Mouse (Mus musculus): ENCODE data around the gene Dnajc11.

The Dnajc11 gene

DNA sequence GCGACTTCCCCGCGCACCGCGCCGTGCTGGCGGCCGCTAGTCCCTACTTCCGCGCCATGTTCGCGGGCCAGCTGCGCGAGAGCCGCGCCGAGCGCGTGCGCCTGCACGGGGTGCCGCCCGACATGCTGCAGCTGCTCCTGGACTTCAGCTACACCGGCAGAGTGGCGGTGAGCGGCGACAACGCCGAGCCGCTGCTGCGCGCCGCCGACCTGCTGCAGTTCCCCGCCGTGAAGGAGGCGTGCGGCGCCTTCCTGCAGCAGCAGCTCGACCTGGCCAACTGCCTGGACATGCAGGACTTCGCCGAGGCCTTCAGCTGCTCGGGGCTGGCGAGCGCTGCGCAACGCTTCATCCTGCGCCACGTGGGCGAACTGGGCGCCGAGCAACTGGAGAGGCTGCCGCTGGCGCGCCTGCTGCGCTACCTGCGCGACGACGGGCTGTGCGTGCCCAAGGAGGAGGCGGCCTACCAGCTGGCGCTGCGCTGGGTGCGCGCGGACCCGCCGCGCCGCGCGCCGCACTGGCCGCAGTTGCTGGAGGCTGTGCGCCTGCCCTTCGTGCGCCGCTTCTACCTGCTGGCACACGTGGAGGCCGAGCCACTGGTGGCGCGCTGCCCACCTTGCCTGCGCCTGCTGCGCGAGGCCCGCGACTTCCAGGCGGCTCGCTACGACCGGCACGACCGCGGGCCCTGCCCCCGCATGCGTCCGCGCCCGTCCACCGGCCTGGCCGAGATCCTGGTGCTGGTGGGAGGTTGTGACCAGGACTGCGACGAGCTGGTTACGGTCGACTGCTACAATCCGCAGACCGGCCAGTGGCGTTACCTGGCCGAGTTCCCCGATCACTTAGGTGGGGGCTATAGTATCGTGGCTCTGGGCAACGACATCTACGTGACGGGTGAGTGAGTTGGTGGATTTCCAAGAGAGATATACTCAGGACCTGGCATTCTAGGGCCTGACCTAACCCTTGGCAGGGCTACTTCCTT lies 75.9 kb downstream of the Dnajc11 start:
- DNase-seq, result peak; percentile 62 to 66

DNA sequence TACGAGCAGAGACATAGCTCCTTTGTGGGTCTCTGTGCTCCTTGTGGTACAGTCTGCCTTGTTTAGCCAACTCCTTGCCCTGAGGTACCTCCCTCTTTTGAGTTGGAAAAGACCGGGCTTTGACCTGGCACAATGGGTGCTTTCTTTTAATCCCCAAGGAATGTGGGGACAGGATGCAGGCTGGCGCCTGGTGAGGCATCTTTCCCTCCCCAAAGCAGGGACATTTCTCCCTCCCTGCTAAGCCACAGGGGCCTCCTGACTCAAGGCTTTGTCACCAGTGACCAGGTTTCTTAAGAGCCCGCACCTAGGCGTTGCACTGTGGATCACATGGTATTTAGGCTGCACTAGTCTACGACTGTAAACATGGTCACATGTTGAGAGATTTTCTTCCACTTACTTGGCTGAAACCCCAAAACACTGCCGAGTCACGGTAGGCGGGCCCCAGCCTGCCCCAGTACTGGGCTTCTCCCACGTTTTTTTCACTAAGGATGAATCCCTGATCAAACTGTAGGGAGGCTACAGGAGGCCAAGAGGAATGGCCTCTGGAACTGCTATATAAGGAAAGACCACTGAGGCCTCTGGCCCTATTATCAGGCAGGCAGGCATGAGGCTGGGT lies 76.7 kb downstream of the Dnajc11 start:
- peak; percentile 74 to 81 for DNase-seq

DNA sequence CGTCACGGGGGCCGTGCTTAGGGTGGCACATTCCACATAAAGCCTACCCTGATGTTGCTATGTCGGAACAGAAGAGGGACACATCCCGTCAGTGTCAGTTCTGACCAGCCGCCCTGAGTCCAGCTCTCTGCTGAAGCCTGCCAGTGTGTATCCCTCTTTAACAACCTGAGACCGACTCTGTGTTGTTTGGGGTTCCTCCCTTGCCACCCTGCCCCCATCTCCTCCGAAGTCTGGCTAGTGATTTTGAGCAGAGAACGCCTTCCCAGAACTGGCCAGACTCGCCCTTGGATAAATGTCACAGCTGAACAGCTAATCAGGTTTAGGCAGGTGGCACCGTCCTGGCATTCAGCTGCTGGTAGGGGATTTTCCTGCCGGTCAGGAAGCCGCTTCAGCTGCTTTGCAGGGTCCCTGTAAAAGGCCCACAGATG lies 77.2 kb downstream of the Dnajc11 start:
- peak; percentile 31 to 48 for DNase-seq

DNA sequence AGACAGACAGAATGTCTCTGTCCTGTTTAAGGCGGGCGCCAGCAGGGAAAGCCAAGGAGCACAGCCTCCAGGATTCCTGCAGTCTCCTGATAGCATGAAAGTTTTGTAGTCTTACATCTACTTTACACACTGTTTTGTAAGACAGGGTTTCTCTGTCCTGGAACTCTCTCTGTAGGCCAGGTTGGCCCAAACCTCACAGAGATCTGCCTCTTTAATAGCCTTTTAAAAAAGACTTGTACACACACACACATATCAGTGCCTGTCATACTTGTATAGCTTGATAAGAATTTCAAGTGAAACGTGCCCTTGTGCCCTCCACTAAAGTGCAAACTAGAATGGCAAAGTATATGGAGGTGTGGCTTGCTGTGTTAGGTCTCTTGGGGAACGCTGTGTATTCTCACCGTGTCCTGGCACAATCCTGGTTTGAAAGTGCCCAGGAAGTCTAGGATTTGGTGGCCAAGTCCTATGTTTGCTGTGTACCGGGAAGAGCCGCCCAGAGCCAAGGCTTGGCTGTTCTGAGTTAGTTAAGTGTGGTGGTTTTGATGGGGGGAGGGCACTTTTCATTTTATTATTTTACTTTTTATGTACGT lies 77.8 kb downstream of the Dnajc11 start:
- peak; percentile 52 to 73 for DNase-seq

DNA sequence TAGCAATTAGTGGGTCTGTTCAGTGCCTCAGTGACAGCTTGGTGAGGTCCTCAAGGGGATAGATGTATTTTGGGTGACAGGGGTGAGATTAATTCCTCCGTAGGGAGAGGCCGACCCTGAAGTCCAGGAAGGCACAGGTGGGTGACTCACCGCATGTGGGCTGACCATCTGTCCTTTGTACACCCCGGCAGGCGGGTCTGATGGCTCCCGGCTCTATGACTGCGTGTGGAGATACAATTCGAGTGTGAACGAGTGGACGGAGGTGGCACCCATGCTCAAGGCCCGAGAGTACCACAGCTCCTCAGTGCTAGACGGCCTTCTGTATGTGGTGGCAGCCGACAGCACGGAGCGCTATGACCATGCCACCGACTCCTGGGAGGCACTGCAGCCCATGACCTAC lies 78.6 kb downstream of the Dnajc11 start:
- DNase-seq, result no peak

DNA sequence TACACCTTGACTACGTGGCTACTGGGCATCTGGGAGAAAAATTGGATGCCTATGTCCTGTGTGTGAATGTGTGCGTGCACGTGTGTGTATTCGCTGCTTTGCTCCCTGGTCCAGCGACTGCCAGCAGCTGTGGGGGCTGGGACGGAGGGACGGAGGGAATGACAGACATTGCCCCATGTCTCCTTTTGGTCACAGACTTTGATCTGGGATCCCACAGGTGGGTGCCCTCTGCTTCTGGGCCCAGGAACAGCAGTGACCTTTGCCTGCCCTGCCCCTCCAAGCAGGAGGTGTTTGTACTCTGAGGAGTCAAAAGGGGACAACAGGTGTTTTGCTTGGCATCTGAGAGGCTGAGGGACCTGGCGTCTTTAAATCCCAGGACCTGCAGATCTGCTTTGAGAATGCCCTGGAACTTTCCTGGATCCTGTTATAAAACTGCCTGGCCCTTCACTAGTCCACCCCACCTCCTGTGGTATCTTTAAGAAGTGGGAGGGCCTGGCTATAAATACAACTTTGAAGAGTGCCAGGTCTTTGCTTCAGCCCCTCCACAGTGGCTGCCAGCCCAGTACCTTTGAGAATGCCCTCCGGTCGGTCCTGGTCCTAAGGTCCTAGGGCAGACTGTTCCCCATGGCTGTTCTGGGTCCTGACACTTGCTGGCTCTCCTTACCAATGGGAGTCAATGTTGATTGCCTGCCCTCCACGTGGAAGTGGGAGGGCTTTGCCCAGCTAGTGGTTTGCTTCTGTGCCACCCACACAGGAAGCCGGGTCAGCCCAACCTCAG lies 79.7 kb downstream of the Dnajc11 start:
- DNase-seq, result peak in 1 of 2 experiments; percentile 44

DNA sequence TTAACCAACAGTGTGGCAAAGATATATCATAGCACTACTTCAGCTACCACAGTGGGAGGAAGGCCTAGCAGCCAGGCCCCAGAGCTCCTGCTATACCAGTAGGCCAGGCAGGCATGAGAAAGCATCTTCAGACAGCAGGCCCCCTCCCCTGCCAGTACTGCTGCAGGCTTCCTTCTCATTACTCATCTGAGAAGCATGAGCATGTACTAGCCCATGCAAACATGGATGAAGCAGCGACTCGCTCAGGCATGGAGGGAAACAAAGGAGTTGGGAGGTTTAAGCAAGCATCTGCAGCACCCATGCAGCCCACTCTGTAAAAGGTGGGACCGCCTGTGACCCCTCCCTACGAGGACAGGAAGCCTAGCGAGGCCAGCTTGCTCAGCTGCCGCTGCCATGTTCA lies 85.6 kb downstream of the Dnajc11 start:
- no peak for DNase-seq

DNA sequence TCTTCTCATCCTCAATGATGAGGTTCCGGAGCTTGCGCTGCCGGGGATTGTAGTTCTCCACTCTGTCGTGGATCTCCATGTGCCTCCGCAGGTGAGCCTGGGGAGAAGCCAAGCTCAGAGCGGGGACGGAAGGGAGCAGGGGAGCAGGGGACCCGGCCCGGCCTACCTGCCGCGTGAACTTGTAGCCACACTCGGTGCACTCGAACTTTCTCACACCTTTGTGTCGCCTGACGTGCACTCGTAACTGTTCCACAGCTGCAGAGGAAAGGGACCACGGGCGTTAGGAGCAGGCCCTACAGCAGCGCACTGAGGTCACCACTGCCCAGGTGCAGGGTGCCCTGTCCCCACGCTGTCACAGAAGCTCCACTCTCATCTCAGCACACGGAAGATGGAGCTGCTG lies 86.5 kb downstream of the Dnajc11 start:
- no peak for DNase-seq

DNA sequence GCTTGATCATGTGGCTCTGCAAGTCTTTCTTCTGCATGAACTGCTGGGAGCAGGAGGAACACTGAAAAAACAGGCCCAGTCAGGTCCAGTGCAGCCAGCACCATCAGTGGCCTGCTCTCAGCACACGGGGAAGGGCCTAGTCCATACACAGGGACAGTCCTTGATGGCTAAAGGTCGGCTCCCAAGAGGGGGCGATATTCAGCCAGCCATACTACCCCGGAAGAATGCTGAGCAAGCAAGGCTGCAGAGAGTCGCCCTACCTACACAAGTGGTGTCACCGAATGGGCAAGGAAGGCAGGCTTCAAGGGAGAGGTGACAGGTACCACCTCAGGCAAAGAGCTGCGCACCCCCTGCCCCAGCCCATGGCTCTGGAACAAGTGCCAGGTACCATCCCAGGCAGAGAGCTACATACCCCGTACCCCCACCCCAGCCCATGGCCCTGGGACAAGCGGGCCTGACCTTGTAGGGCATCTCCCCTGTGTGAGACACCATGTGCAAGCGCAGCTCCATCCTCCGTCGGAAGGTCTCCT lies 88.1 kb downstream of the Dnajc11 start:
- no peak for DNase-seq

DNA sequence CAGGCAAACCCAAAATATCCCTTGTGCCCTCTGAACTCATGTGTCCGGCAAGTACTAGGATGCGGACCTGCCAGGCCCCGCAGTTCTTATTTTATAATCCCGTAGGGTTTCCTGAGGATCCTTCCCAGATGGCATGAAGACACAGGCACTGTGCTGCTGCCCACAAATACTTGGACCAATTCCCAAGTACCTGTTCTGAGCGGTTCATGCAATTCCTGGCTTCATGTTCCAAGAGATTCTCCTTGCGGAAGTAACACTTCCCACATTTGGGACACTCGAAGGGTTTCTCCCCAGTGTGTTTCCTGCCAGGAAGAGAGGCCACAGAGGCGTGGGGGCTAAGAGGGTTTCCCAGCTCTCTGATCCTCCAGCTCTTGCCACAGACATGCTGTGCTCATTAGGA lies 89.0 kb downstream of the Dnajc11 start:
- DNase-seq, result no peak

DNA sequence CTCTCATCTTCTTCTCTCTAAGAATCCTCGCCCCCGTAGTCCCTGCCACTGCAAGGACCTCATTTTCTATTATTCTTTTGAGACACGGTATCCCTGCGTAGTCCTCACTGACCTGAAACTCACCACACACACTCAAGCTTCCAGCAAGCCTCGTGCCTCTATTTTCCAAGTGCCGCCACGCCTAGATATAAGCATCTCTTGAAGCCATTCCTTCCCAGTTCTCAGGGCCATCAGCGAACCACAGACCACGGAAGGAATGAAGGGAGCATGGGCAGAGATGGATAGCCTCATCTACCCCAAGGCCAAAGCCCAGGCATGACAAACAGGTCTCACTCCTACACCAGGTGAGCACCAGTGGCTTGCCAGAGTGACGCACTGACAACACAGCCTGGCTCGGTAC lies 91.0 kb downstream of the Dnajc11 start:
- peak; percentile 42 to 48 for DNase-seq

DNA sequence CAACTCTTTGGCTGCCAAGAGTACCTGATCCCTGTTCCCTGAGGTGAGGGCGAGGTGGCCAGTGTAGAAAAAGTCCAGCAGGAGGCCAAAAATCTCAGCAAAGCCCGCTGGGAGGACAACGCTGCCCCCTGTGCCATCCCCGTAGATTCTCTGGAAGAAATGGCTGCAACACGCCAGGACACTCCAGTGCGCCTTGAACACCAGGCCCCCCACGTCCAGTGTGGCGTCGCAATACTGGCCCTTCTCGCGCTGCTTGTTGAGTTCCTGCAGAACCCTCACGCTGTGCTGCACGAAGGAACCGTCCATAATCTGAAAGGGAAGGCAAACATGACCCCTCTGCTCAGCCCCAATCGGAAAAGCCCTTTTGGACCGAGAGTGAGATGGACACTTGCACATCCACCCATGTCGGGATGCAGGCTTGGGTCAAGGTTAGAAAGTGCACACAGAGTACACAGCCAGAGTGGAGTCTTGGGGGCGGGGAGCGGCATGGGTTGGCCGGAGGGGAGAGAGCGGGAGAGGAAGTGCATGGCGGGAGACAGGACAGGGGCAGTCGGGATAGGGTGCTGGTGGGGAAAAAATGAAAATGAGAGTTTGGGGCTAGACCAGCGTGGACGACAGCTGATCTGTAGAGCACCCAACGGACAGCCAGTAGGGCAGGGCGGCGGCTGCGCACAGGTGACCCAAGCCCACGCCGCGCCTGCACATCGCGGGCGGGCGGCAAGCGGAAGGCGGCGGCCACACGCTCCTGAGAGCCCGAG lies 93.4 kb downstream of the Dnajc11 start:
- peak; percentile 35 to 51 for DNase-seq

DNA sequence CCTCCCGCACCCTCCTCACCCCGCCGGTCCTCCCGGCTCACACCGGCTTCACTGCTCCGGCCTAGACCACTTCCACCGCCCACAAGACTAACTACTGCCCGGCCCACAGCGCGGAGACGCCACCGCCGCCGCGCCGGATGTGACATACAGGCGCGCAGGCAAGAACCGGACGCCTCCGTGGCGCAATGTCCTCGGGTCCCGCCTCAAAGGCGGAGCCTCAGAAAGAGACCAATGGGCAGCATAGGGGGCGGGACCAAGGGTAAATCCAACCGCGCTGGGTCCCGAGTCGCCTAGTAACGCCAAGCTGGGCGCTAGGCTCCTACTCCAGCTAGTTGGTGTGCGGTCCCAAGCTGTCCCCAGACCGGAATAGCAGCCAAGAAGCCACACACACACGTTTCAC lies 94.0 kb downstream of the Dnajc11 start, which contains the start of gene Zbtb48:
Gene Zbtb48 (minus strand): TSS at position 148 of the 400 bp plus-strand sequence.
- DNase-seq, result peak; percentile 98 to 99

DNA sequence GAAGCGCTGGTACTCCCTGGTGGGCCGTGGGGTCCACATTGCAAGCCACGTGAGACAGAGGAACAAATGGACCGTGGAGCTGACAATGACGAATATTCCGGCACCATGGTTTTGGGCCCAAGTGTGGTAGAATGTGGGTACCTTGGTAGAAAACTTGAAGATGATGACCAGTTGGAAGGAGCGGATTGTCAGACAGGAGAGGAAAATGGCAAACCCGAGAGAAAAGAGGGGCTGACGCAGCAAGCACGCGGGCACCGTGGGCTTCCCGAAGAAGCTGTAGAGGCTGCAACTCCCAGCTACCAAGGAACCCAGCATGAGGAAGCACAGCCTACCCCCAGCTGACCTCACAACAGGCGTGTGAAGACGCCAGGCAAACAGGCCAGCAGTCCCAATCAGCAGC lies 95.0 kb downstream of the Dnajc11 start:
- DNase-seq, result no peak

DNA sequence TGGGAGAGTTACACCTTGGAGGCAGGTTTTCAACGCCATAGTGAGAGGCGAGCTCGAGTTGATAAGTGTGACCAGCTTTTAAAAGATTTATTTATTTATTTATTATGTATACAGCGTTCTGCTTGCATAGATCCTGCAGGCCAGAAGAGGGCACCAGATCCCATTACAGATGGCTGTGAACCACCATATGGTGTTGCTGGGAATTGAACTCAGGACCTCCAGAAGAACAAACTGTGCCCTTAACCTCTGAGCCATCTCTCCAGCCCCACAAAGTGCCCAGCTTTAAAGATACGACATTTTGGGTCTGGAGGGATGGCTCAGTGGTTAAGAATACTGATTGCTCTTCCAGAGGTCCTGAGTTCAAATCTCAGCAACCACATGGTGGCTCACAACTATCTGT lies 95.6 kb downstream of the Dnajc11 start:
- no peak for DNase-seq

DNA sequence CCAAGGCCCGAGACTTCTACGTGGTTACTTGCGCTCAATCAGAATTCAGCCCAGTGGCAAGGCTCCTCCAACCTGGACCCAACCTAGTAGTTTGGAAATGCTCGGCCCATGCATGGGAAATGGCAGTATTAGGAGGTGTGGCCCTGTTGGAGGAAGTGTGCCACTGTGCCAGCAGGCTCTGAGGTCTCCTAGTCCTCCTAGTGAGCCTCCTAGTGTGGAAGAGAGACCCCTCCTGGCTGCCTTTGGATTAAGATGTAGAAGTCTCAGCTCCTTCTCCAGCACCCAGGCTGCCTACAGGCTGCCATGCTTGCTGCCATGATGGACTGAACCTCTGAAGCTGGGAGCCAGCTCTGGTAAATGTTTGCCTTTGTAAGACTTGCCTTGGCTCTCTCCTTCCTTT lies 96.5 kb downstream of the Dnajc11 start:
- DNase-seq, result no peak

Measured in lung, adult 18-20 months (tissue).